Mouse (Mus musculus) adrenal gland, postnatal 36 days (tissue): ENCODE results near the gene Ak9. TPM values are rescaled to one million over a fixed set of nuclear protein-coding genes. Genes with fewer than 3 reads are reported as not detected.

Experiments
- DNase-seq, 2 experiments: peaks; one replicate each; pipeline ENCODE4 v3.0.0; 2021; ENCODE audit warnings: mixed read lengths in 1 of 2
- total RNA-seq, 2 experiments: library from RNA; stranded (reverse); gene quantifications; 2 replicates each; pipeline ENCODE4 v1.2.3; 2021

Gene Ak9
- total RNA-seq, 2 experiments from 2014 or later, result not detected

DNA sequence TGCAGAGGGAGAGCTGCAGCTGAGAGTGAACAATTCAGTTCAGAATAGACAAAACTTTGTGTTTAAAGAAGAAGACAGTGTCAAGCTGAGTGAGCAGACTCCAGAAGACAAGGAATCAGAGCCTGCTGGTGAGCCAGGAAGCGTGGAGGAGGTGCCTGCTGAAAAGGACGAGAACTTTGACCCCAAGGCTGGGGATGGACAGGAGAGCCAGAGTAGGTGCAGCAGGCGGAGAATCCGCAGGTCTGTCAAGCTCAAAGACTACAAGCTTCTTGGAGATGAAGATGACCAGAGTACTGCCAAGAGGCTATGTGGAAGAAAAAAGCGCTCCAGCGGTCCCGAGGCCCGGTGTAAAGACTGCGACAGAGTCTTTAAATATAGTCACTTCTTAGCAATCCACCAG, 147.9 kb downstream of the Ak9 start:
- no peak for DNase-seq

DNA sequence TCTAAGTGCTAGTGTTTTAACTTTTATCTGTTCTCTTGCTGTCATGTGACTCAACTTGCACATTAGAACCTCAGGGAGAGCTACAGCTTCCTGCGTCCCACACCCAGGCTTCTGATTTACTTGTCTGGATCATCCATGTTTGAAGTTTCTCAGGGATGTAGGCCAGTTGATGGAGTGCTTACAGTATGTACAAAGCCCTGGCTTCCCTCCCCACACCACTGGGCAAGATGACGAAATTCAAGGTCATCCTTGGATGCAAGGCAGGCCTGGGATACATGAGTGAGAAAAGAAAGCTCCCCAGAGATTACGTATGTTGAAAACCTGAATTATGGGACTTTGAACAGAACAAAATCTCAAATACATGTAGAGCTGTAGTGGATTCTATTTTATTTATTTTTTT, 149.0 kb downstream of the Ak9 start:
- DNase-seq, result peak; percentile 31 to 49

DNA sequence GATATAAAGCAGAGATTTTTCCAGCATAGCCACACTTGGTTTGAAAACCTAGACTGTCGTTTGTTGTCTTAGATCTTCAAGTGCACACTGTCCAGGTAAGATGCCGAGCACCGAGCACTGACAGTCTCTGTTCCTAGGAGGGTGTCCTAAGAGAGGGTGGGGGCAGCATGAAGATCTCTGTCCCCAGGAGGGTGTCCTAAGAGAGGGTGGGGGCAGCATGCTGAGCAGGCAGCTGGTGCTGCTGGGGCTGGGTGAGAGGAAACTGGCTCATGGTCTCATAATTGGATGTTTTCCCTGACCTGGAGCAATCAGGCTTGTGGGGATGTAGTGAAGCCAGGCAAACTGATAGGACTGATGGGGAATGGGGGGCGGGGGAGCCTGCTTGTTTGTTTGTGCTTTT, 156.2 kb downstream of the Ak9 start:
- DNase-seq, result no peak

DNA sequence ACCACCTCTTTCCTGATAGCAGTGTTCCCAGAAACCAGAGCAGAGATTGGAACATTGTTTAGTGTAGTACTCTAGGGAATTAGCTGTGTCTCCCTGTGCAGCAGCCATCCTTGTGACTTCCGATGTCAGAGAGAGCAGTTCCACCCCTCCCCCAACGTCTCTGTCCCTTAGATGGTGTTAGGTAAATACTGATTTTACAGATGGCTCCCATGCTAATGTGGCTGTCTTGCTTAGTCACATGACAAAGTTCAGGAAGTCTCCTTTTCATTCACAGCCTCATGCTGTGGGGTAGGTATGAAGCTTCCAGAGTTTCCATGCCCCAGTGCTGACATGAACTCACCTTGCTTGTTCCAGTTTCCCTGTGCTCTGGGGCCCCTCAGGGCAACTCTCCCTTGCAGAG, 156.7 kb downstream of the Ak9 start:
- no peak for DNase-seq

DNA sequence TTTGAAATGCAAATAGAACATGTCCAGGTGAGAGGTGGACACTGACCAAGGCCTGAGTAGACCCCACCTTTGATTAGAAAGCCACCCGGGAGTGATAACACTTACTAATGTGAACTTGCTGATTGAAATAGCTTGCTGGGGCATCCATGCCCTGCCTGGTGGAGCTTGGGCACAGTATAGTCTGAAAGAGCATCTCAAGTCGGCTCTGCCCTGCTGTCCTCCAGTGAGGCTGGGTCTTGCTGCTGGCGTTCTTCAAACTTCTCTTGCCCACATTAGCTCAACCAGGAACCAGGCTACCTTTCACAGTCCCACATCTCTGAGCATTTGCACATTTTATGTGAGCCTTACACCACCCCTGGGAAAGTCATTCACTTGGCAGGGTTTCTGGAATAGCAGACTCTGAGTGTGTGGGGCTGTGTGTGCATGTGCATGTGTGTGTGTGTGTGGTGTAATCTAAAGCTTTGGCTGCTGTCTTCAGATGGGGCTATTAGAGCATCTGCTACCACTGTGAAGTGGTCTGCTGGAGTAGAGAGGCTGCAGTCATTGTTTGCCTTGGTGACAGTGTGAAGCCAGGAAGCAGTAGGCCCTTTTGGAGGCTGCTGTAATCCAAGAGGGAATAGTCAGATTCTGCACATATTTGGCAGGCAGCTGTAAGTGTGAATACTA, 157.4 kb downstream of the Ak9 start:
- DNase-seq, result no peak

DNA sequence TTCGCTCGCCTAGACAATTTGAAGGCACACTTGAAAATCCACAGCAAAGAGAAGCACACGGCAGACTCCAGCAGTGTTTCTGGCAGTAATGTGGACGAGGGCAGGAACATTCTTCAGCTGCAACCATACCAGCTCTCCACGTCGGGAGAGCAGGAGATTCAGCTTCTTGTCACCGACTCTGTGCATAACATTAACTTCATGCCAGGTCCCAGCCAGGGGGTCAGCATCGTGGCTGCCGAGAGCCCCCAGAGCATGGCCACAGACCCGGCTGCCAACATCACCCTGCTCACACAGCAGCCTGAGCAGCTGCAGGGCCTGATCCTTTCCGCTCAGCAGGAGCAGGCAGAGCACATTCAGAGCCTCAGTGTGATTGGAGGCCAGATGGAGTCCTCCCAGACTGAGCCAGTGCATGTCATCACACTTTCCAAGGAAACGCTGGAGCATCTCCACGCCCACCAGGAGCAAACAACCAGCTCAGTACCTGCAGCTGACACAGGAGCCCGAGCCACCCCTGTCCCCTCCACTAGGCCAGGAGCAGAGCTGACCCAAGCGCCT, 160.7 kb downstream of the Ak9 start:
- no peak for DNase-seq

DNA sequence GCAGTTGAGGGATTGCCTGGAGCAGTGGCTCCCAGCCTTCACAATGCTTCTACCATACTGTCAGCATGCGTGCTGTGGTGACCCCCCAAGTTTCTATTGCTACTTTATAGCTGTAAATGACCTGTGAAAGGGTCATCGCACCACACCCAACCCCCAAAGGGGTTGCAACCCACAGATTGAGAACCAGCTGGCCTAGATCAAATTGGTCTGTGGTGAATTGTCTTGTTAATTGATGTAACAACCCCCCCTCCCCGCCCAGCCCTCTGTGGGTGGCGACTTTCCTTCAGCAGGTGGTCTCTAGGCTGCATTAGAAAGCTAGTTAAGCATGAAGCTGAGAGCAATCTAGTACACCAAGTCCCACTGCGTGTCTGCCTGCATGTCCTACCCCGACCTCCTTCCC, 163.5 kb downstream of the Ak9 start:
- no peak for DNase-seq

DNA sequence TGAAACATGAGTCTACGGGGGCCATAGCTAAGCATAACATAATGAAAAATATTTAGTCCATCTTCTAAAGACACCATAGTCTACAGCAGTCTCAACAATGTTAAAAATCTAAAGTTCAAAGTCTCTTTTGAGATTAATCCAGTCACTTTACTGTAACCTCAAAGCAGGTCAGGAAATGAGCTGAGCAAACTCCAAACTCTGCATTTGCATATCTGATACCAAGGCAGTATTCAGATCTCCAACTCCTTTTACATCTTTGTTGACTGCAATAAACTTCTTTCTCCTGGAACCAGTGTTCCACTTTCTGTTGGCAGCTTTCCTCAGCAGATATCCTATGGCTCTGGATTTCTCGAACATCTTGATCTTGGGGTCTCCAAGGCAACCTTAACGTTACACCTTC, 166.9 kb downstream of the Ak9 start:
- DNase-seq, result no peak

DNA sequence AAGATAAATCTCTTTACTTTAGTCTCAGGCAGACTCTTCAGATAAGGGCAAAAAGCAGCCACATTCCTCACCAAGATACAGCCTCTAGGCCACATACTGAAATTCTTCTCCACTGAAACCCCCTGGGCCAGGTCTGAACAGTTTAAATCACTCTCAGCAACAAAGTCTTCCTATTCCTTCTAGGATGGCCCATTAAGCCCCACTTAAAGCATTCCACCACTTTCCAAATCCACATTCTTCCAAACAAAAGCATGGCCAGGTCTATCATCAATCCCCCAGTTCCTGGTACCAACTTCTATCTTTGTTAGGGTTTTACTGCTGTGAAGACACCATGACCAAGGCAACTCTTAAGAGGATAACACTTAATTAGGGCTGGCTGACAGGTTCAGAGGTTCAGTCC, 168.8 kb downstream of the Ak9 start:
- no peak for DNase-seq

DNA sequence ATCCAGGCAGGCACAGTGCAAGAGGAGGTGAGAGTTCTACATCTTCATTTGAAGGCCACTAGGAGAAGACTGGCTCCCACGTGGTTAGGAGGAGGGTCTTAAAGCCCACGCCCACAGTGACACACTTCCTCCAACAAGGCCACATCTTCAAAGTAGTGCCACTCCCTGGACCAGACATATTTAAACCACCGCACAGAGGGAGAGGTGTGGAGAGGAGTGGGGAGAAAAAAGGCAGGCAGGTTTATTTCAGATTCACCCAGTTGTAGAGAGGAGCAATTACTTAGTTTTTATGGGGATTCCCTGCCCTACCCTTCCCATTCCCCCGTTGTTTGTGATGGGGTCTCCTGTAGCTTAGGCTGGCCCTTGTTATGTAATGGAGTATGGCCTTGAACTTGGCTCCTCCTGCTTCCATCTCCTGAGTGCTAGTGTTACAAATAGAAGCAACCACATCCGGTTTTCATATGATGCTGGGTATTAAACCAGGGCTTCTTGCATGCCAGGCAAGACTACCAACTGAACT, 169.2 kb downstream of the Ak9 start:
- no peak for DNase-seq

DNA sequence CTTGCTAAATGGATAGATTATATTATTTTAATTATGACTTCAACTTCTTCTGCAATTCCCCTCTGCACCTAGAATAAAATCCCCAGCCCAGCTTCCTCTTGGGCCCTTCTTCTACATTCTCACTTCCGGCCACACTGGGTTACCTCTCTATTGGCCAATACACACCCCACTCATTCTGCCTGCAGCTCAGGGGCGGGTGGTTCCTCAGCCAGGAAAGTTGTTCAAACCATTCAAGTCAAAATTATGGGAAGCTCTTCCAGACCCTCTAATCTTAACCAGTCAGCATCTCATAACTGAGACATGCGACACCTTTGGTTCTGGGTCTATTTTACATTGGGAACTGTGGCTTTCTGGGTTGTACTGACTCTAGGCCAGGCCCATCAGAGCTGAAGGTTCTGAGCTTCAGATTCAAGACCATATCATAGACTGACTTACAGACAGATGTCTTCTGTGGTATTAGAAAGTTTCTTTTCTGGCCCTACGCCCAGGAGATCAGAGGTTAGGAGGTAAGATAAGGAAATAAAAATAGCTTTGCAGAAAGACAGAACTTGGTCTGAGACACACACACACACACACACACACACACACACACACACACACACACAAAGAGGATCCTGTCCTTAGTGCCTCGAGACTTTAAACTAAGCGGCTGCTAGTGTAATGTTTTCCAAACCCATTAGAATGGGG, 170.1 kb downstream of the Ak9 start:
- DNase-seq, result peak; percentile 30 to 64

DNA sequence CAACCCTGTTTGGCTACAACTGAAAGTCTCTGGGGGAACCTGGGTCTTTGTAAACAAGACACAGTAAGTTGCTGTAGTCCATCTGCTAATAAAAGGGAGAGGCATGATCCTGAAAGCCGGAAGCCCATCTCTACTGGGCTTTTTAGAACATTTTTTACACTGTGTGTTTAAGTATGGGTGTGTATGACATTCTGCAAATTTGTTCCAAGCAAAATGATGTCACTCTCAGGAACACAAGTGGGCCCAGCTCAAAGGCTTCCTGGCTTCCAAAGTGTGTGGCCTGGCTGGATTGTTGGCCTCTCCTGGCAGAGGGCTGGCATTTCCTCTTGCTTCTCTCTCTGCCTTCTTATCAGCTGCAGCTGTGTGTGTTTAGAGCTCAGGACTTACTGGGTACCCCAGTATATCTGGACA, 171.2 kb downstream of the Ak9 start:
- DNase-seq, result no peak

DNA sequence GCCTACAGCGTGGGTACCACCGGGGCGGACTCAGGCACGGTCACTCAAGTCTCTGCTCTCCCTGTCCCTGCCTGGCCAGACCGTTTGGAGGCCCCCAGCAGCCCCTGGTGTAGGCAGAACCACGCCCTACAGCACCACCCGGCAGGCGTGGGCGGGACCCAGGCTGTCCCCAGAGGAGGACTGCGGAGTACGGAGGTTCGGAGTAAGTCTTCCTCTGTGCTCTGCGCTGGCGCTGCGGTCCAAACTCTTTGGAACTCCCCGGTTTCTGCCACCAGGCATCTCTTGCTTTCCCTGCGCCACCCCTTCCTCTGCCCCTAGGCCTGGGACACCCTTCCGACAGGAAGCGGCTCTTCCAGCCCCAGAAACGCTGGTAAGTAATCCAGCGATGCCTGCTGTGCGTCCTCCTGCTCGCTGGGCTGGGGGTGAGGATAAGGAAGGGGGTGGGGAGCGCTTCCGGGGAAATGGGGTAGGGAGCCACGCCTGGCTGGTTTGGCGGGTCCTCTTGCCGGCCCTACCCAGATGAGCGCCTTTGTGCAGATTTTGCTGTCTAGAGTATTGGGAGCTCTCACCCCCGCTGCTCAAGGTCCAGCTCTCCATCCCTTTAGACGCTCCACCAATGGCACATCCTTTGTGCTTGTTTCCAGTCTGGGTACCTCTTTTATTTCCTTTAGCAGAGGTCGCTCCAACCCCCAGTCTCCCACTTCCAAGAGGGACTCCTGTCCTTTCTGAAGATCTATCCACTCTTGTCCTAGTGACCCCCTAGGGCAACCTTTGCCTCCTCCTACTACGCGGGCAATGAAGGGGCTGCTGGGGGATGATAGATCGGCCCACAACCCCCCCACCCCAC, 172.6 kb downstream of the Ak9 start, which contains the start of gene Mical1:
Gene Mical1 (plus strand): TSS at position 144 of the 847 bp plus-strand sequence.
- DNase-seq, result peak; percentile 65 to 75

DNA sequence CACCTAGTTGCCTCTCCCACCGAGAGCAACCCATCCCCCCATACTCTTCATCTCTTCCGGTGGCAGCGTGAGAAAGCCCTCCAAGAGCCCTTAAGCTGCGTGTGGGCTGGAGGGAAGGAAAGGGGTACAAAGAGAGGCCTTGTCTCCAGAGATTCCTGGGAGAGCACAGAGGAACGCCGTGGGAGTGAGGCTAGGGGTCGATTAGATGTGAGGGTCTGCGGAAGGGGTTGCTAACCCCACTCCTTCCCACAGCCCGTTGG, 173.2 kb downstream of the Ak9 start:
- no peak for DNase-seq

DNA sequence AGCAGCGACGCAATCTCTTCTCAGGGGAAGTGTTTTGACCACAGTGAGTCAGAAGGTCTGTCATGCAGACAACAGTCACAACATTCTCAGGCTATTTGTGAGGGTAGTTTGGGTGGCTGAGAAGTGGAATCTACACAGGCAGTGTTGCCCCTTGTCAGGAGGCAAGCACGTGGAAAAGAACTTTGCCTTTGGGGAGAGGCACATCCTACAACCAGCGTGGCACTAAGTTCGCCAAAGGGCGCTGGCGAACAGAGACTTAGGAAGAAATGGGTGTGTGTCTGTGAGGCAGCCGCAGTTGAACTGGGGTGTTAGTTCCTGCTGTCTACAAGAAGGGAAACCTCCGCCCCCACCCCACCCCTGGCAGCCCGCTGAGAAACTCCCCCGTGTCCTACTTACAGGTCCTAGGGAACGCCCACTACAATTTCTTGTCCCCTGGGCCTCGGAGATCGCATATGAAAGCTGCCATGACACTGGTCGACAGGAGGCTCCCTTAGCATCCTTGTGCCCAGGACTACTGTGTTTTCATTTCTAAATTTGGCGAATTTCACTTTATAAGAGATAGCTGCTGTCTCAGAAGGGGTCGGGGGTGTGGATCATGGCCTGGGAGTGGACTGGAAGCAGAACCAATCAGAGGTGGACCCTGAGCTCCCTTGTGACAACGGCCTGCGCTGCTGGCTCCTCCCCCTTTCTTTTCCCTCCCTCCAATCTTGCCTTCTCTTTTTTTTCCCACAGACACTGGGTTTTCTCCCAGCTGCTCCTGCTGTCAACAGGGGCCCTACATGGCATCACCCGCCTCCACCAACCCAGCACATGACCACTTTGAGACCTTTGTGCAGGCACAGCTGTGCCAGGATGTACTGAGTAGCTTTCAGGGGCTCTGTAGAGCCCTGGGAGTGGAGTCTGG, 173.8 kb downstream of the Ak9 start:
- peak; percentile 37 to 58 for DNase-seq

DNA sequence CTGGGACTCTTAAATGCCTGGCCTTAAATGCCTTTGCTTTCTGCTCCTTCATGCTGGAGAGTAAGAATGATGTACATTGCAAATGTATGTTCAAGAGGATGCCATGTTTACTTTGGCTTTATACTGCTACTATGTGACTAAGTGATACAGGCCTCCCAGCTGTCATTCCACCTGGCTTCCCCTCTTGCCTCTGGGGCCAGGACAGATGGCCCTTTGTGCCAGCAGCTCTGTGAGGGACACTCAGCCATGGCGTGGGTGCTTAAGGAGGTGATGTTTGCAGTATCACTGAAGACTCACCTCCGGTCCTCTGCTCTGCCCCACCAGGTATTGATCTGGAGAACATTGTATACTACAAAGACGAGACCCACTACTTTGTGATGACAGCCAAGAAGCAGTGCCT, 176.2 kb downstream of the Ak9 start:
- DNase-seq, result no peak

DNA sequence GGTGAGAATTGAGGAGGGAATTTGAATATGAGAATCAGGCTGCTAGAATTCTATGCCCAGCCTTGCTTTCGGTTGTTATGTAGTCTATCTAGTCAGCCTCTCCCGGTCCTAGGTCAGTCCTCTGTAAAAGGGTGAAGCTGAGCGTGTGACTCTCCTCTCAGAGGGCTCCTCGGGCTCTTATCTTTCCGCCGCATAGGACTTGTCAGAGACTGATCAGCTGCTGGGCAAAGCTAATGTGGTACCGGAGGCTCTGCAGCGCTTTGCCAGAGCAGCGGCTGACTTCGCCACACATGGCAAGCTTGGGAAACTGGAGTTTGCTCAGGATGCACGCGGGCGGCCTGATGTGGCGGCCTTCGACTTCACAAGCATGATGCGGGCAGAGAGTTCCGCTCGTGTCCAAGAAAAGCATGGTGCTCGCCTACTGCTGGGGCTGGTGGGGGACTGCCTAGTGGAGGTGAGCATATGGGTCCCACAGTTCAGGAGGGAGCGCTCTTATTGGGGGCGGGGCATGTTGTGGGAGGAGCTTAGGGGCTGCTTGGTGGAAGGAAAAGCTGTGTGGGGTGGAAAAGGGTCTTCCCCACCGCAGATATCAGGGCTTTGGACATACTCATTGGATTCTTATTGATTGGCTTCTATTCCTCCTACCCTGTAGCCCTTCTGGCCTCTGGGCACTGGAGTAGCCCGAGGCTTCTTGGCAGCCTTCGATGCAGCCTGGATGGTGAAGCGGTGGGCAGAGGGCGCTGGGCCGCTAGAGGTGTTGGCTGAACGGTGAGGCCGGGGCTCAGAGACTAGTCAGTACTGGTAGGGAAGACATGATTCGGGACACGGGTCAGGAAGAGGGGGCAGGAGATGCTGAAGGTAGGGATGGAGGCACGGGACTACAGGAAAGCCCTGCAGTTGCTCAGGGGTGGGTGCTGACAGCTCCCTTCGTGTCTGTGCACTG, 177.4 kb downstream of the Ak9 start:
- no peak for DNase-seq

DNA sequence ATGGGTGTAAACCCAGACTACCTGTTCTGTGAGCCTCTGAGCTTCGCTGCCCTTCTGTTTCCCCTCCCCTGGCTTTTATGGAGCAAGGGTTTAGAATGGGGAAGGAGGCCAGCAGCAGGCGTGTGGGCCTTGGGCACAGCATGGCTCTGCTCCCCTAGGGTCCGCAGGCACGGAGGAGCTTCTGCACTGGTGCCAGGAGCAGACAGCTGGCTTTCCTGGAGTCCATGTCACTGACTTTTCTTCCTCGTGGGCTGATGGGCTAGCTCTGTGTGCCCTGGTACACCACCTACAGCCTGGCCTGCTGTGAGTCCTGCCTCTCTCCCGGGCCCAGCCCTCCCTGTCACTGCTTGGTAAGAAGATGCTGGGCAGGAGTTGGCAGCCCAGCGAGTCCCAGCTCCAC, 178.7 kb downstream of the Ak9 start:
- DNase-seq, result no peak
